Mouse (Mus musculus) ES-Bruce4 (cell line): Measurements from ENCODE around the gene Galnt18.

Experiments used
- CTCF ChIP-seq: IDR thresholded peaks from one replicate; pipeline ENCODE4 v1.8.1; 2011; ENCODE audit warnings: low read depth, low read length
- EP300 ChIP-seq: IDR thresholded peaks from 2 replicates; pipeline ENCODE4 v1.6.1; 2011; ENCODE audit warnings: low read depth, low read length; ENCODE audit not compliant: insufficient read depth
- POLR2A ChIP-seq: IDR thresholded peaks from one replicate; pipeline ENCODE4 v1.8.1; 2011; ENCODE audit warnings: low read length; ENCODE audit not compliant: insufficient read depth

DNA sequence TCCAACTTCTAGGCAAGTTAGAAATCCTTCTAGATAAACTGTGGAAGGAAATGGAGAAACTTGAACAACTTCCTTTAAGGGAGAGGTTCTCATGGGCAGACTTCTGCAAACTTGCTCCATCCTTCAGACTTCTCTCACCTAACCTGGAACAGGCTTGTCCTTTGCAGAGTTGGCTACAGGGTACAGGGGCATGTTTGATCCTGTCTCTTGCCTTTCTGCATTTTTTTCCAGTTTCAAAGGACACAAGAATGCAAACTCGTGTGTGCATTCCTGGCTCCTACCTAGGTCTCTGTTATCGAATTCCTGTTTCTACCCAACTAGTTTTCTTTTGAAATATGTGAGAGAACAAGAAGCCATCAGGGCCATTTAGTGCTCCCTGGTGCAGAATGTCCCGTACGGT is 55.8 kb downstream of the Galnt18 start:
- no peak for TF ChIP-seq POLR2A
- no peak for TF ChIP-seq CTCF
- TF ChIP-seq EP300, result no peak
